Mouse (Mus musculus): ENCODE data around the gene Cnr1.

DNA sequence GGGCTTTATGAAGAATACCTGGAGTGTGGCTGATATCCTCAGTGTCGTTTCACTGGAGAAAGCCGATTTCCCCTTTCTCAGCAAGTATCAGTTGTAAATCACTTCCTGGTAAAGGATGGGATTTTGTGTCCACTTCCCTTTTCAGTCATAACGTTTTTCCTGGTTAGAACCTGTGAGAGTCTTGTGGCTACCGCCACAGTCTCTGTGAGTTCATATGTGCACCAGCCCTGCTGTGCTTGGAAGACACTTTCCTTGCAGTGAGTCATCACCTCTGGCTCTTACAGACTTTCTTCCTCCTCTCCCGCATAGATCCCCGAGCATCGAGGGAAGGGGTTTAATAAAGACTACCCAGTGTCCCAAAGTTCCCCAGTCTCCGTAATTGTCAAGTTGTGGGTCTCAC, 29.3 kb upstream of the Cnr1 start:
- no peak for TF ChIP-seq CTCF (IDR thresholded peaks at IDR 0.05; ENCODE audit: insufficient read depth, low read length)
- no peak for TF ChIP-seq POLR2A (IDR thresholded peaks at IDR 0.05; ENCODE audit: borderline replicate concordance, extremely low read depth, low read depth, low read length)

Measured in lung, adult 2 months (tissue).